8 mouse cellular contexts compared by ENCODE assay signal in genomic region chr4:137864769-137865168, GRCm38 (mm10). TPM values are rescaled to one million over a fixed set of nuclear protein-coding genes. Genes with fewer than 3 reads are reported as not detected.
DNase-seq lines count a peak whose midpoint lies in the region; ATAC-seq lines count a peak whose summit lies in the region.

No protein-coding gene starts in this region.

- peak overlapping the region; percentile 13; the same call in 1 of the 2 replicates for H3K4me3 ChIP-seq in embryonic facial prominence, embryonic 13.5 days
- H3K4me3 ChIP-seq in hindbrain, embryonic 15.5 days: no peak overlapping the region

- H3K9ac ChIP-seq in embryonic facial prominence, embryonic 13.5 days: peak overlapping the region; percentile 55
- 0 out of 2 replicates have a peak overlapping the region, but pooled peaks have one; percentile 10 for H3K9ac ChIP-seq in hindbrain, embryonic 15.5 days

- no peaks in the 10 kb centered on the region for H3K36me3 ChIP-seq in embryonic facial prominence, embryonic 13.5 days
- H3K36me3 ChIP-seq in hindbrain, embryonic 15.5 days: no peaks in the 10 kb centered on the region

- H3K9me3 ChIP-seq in embryonic facial prominence, embryonic 13.5 days: no peaks in the 10 kb centered on the region
- H3K9me3 ChIP-seq in hindbrain, embryonic 15.5 days: no peaks in the 10 kb centered on the region

- peak overlapping the region; percentile 46 for H3K4me2 ChIP-seq in embryonic facial prominence, embryonic 13.5 days
- H3K4me2 ChIP-seq in hindbrain, embryonic 15.5 days: peak overlapping the region; percentile 38

- H3K27me3 ChIP-seq in embryonic facial prominence, embryonic 13.5 days: no peaks in the 10 kb centered on the region
- no peaks in the 10 kb centered on the region for H3K27me3 ChIP-seq in hindbrain, embryonic 15.5 days

- ATAC-seq in embryonic facial prominence, embryonic 13.5 days (ENCODE audit: insufficient number of reproducible peaks, insufficient read depth, low FRiP score, low TSS enrichment, low read depth): no peak
- ATAC-seq in hindbrain, embryonic 15.5 days (ENCODE audit: low FRiP score, low read depth): no peak
- ATAC-seq in erythroid progenitor cell, adult 5-6 weeks (replicated peaks; ENCODE audit: low FRiP score, poor library complexity, severe bottlenecking): no peak

- peaks cover 80% of the 10 kb centered on the region for H3K4me1 ChIP-seq in embryonic facial prominence, embryonic 13.5 days
- peaks cover 73% of the 10 kb centered on the region for H3K4me1 ChIP-seq in hindbrain, embryonic 15.5 days (replicated peaks)

- WGBS in embryonic facial prominence, embryonic 13.5 days: 48% methylated on average over 9 of the region's 9 CpGs
- WGBS in hindbrain, embryonic 15.5 days: 44% methylated on average over 9 of the region's 9 CpGs

- DNase-seq in kidney, adult 18-20 months: peak; percentile 21
- DNase-seq in kidney, adult 11 months: no peak
- DNase-seq in lung, postnatal 10 days: peak; percentile 62
- no peak for DNase-seq in spleen, postnatal 4 days (ENCODE audit: low spot score in 2 of 2)
- no peak for DNase-seq in gastrocnemius, postnatal 10 days

- peak overlapping the region; percentile 58; the same call in 1 of the 2 replicates for H3K27ac ChIP-seq in embryonic facial prominence, embryonic 13.5 days
- H3K27ac ChIP-seq in hindbrain, embryonic 15.5 days (replicated peaks): no peak overlapping the region

RNA-seq across cellular contexts. Expression of gene Ece1, which starts 2.7 kb away (rescaled TPM):
- 49.9 and 65.0 TPM in 2 replicates for polyA plus RNA-seq in embryonic facial prominence, embryonic 13.5 days (2015; fragmentation: Nextera tagmentation; extraction: Ambion mirVana)
- 18.7 and 24.8 TPM in 2 replicates for polyA plus RNA-seq in hindbrain, embryonic 15.5 days (2015; fragmentation: Nextera tagmentation; extraction: Ambion mirVana)
- total RNA-seq in erythroid progenitor cell, adult 5-6 weeks (2015; ENCODE audit: low replicate concordance): 1.7 and 2.5 TPM in 2 replicates
- 0.51 and 0.83 TPM in 2 replicates for total RNA-seq in erythroid progenitor cell, adult 5-6 weeks (2017; ENCODE audit: low replicate concordance)
- 10 to 100 TPM; 51.8 to 53.6 TPM for total RNA-seq in gastrocnemius, postnatal 10 days (2021)

Comparison
In these comparisons a context has a peak if more than half of its experiments do, and no peak if none do; other contexts are left out.
1. DNase-seq: peak in kidney, adult 18-20 months (single experiment) and lung, postnatal 10 days (single experiment); none in kidney, adult 11 months (single experiment), spleen, postnatal 4 days (0 of 2) and gastrocnemius, postnatal 10 days (single experiment).
2. RNA of gene Ece1, which starts 2.7 kb away (total RNA-seq): 51.8 to 53.6 TPM in gastrocnemius, postnatal 10 days; 0.51 to 2.5 TPM in erythroid progenitor cell, adult 5-6 weeks; every median in the first group is over 10 times any median in the second.